Comparison of ENCODE assay signal across 1 mouse cellular context in the genomic region with DNA sequence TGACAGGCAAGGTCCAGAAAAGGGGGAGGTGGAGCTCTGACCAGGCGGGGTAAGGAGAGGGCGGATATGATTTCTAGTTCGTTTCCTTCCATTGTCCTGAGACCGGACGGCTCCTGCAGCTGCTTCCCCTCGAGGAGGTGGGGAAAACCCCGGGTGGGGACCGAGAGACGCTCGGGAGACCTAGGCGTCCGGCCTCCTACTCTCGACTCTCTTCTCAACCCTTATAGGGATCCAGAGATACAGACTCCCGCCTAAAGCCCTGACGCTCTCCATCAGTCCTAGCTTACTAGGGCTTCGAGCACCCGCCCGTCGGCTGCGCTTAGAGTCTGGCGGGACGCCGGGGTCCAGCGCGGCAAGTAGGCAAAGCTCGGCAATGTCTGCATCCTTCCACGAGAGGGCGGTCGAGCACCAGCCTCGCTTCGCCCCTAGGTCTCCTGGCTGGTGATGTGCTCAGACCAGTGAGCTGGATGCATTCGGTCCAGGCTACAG.
TF ChIP-seq lines count a peak whose summit lies in the region.

No protein-coding gene starts in this region.

TF ChIP-seq in ES-E14, 5 proteins besides CTCF, POLR2A, EP300 and RAD21 (continued from another document):
- TF ChIP-seq ZC3H11A (IDR thresholded peaks at IDR 0.05; ENCODE audit: borderline replicate concordance, low read depth, low read length), result peak; percentile 39; the same call in 1 of the 2 replicates
